Mouse (Mus musculus) 416B (cell line): ENCODE measurements around the gene Pcbp3.

Source experiments
- DNase-seq: peaks from one replicate; pipeline ENCODE4 v3.0.0; 2011; ENCODE audit warnings: low read depth

The Pcbp3 gene

GRCm38 (mm10) chr10:76844365-76844764, 117.3 kb downstream of the Pcbp3 start:
- DNase-seq: no peak

GRCm38 (mm10) chr10:76842087-76842486, 119.6 kb downstream of the Pcbp3 start:
- DNase-seq: no peak

- no peak for DNase-seq
Measured at GRCm38 (mm10) chr10:76841220-76841619, 120.5 kb downstream of the Pcbp3 start.

- no peak for DNase-seq
Measured at GRCm38 (mm10) chr10:76840566-76840965, 121.1 kb downstream of the Pcbp3 start.

- peak; percentile 60 for DNase-seq
Measured at GRCm38 (mm10) chr10:76835497-76836357, 126.0 kb downstream of the Pcbp3 start.

GRCm38 (mm10) chr10:76832841-76833240, 128.8 kb downstream of the Pcbp3 start:
- no peak for DNase-seq

- no peak for DNase-seq
Measured at GRCm38 (mm10) chr10:76831915-76832314, 129.8 kb downstream of the Pcbp3 start.

GRCm38 (mm10) chr10:76831151-76831550, 130.5 kb downstream of the Pcbp3 start:
- no peak for DNase-seq

GRCm38 (mm10) chr10:76828936-76829335, 132.8 kb downstream of the Pcbp3 start:
- DNase-seq: no peak

- no peak for DNase-seq
Measured at GRCm38 (mm10) chr10:76822698-76823097, 139.0 kb downstream of the Pcbp3 start.

GRCm38 (mm10) chr10:76819321-76819720, 142.4 kb downstream of the Pcbp3 start:
- DNase-seq: no peak

- no peak for DNase-seq
Measured at GRCm38 (mm10) chr10:76818337-76818736, 143.3 kb downstream of the Pcbp3 start.

GRCm38 (mm10) chr10:76816930-76817329, 144.8 kb downstream of the Pcbp3 start:
- DNase-seq: no peak

GRCm38 (mm10) chr10:76816436-76816835, 145.3 kb downstream of the Pcbp3 start:
- no peak for DNase-seq

- no peak for DNase-seq
Measured at GRCm38 (mm10) chr10:76815481-76815880, 146.2 kb downstream of the Pcbp3 start.

- no peak for DNase-seq
Measured at GRCm38 (mm10) chr10:76814811-76815210, 146.9 kb downstream of the Pcbp3 start.

- no peak for DNase-seq
Measured at GRCm38 (mm10) chr10:76809916-76810660, 151.6 kb downstream of the Pcbp3 start.

- DNase-seq: no peak
Measured at GRCm38 (mm10) chr10:76809439-76809838, 152.2 kb downstream of the Pcbp3 start.

- DNase-seq: peak; percentile 12
Measured at GRCm38 (mm10) chr10:76808446-76809400, 153.0 kb downstream of the Pcbp3 start.

GRCm38 (mm10) chr10:76802500-76802885, 159.2 kb downstream of the Pcbp3 start:
- no peak for DNase-seq

GRCm38 (mm10) chr10:76801841-76802499, 159.7 kb downstream of the Pcbp3 start:
- no peak for DNase-seq
